Mouse (Mus musculus): ENCODE measurements around the gene Ucp1. TPM values are rescaled to one million over a fixed set of nuclear protein-coding genes. Genes with fewer than 3 reads are reported as not detected.

Gene Ucp1
- polyA plus RNA-seq, 1 experiment from 2014 or later: 0.14 TPM

GRCm38 (mm10) chr8:83342076-83342475 lies 51.9 kb downstream of the Ucp1 start:
- ATAC-seq (ENCODE audit: low read depth): no peak
- WGBS: 84% methylated on average over 3 of the region's 3 CpGs

GRCm38 (mm10) chr8:83342693-83343092 lies 52.5 kb downstream of the Ucp1 start:
- peak; percentile 54 for DNase-seq (ENCODE audit: low spot score)
- Histone ChIP-seq H3K9ac (ENCODE audit: low read depth, low read length) (no peak overlapping the region), H3K27me3 (replicated peaks; ENCODE audit: control insufficient read depth, insufficient read depth, low read length) (no peaks in the 10 kb centered on the region), H3K4me1 (ENCODE audit: control insufficient read depth, insufficient read depth, low read length) (no peaks in the 10 kb centered on the region), H3K4me3 (ENCODE audit: low read depth, low read length) (no peak overlapping the region), H3K36me3 (ENCODE audit: control insufficient read depth, insufficient read depth, low read length) (no peaks in the 10 kb centered on the region), H3K9me3 (ENCODE audit: control insufficient read depth, low read length) (no peaks in the 10 kb centered on the region), H3K27ac (replicated peaks; ENCODE audit: low read depth, low read length) (no peak overlapping the region), H3K4me2 (ENCODE audit: low read depth, low read length) (no peak overlapping the region)
- ATAC-seq (ENCODE audit: low read depth): no peak

More at GRCm38 (mm10) chr8:83342076-83342475, 51.9 kb downstream of the Ucp1 start:
- Histone ChIP-seq H3K27me3 (replicated peaks; ENCODE audit: control insufficient read depth, insufficient read depth, low read length) (no peaks in the 10 kb centered on the region), H3K36me3 (ENCODE audit: control insufficient read depth, insufficient read depth, low read length) (no peaks in the 10 kb centered on the region), H3K4me3 (ENCODE audit: low read depth, low read length) (no peak overlapping the region), H3K4me2 (ENCODE audit: low read depth, low read length) (no peak overlapping the region), H3K27ac (replicated peaks; ENCODE audit: low read depth, low read length) (no peak overlapping the region), H3K4me1 (ENCODE audit: control insufficient read depth, insufficient read depth, low read length) (no peaks in the 10 kb centered on the region), H3K9ac (ENCODE audit: low read depth, low read length) (no peak overlapping the region), H3K9me3 (ENCODE audit: control insufficient read depth, low read length) (no peaks in the 10 kb centered on the region)
- DNase-seq (ENCODE audit: low spot score): no peak

Other genes starting within 250 kb of the Ucp1 start
- 2.4 and 2.8 TPM in 2 replicates for gene Tbc1d9, start 125.0 kb upstream of the Ucp1 start, polyA plus RNA-seq (2014; fragmentation: Nextera tagmentation; extraction: Ambion mirVana)
- gene Gm10645, start 124.2 kb upstream of the Ucp1 start, polyA plus RNA-seq (2014; fragmentation: Nextera tagmentation; extraction: Ambion mirVana): 1.3 and 1.4 TPM in 2 replicates
- 16.7 and 19.5 TPM in 2 replicates for gene Elmod2, start 42.1 kb downstream of the Ucp1 start, polyA plus RNA-seq (2014; fragmentation: Nextera tagmentation; extraction: Ambion mirVana)
- not detected in 2 replicates for gene Mgat4d, start 58.1 kb downstream of the Ucp1 start, polyA plus RNA-seq (2014; fragmentation: Nextera tagmentation; extraction: Ambion mirVana)
- 4.1 TPM in 2 replicates for gene Clgn, start 99.5 kb downstream of the Ucp1 start, polyA plus RNA-seq (2014; fragmentation: Nextera tagmentation; extraction: Ambion mirVana)
- 119 and 129 TPM in 2 replicates for gene Scoc, start 168.0 kb downstream of the Ucp1 start, polyA plus RNA-seq (2014; fragmentation: Nextera tagmentation; extraction: Ambion mirVana)
- 0.16 and 0.19 TPM in 2 replicates for gene Olfr370, start 245.4 kb downstream of the Ucp1 start, polyA plus RNA-seq (2014; fragmentation: Nextera tagmentation; extraction: Ambion mirVana)

Measured in embryonic facial prominence, embryonic 14.5 days (tissue).